Mouse (Mus musculus) R1 (cell line): ENCODE results near the gene Prokr1.

Experiments
- DNase-seq: peaks from one replicate; pipeline ENCODE4 v3.0.0-alpha.2; 2018; ENCODE audit warnings: low read depth, low spot score

Prokr1 gene

GRCm38 (mm10) chr6:87590394-87591281 is at the start of gene Prokr1:
Gene Prokr1, minus strand, starts transcription at chr6:87590743.
- DNase-seq, result peak; percentile 30

DNA sequence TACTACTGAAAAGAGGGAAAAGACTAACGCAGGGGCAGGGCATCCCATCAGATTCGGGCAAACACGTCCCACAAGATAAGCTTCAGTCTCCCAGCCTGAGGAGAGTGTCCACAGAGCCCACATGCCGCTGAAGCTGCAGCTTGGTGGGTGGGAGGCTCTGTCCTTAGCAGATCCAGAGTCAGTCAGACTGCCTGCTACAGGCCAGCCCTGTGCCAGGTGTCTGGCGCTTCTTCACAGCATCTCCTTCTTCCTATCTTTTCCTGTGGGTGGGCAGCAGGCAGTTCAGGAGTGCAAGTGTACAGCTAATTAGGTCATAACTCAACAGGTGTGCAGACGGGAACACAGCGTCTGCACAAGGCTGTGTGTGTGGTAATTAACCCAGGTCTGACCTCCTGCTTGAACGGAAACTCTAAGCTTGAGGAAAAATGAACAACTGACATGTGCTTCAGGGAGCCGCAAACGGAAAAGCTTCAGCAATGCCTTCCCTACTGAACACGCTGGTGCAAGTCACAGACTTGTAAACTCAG is 47.7 kb upstream of the Prokr1 start:
- no peak for DNase-seq

DNA sequence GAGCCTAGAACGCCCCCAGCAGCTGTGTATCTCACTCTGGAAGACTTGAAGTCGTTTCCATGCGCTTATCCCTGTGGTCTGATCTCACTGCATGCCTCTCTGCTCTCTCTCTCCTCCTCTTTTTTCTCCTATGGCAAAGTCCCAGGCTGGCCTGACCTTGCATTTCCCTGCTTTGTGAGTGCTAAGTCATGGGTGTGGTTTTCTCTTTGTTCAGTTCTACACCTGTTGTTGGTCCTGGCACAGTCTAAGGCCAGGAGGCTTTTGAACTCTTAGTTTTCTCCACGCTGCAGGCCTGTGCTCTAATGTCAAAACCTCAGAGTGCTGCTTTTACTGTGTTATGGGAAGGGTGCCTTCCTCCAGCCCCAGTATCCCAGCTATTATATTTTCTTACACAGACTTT is 41.6 kb upstream of the Prokr1 start:
- DNase-seq, result peak; percentile 72

DNA sequence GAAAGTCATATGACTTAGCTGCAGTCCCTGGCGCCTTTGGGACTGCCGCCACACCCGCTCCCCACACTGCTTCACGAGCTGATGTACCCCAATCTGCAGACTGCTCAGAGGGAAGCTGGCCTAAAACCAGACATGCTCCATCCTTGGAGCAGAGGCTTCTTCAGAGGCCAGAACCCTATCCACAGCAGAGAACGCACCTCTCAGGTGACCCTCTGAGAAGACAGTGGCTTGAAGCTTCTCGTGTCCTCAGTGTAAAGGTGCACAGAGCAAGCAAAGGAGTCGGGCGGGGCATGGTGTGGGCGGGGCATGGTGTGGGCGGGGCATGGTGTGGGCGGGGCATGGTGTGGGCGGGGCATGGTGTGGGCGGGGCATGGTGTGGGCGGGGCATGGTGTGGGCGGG is 38.4 kb upstream of the Prokr1 start:
- DNase-seq, result peak; percentile 58

DNA sequence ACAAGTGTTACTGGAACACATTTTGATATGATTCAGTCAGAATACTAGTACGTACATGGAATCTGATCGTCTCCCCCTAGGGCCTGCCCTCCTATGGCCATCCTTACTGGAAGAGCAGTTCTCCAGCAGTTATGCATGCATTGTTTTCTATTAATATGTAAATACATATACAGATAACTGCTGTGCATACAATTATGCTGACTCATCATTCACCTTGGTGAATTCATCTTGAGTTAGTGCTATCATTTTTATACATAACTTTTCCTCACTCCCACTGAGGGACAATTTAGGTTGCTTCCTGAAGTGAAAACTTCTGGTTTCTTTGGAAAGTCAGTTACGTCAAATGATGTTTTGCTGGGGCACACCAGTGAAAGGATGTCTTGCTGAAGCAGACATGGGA is 32.6 kb upstream of the Prokr1 start:
- DNase-seq, result no peak

DNA sequence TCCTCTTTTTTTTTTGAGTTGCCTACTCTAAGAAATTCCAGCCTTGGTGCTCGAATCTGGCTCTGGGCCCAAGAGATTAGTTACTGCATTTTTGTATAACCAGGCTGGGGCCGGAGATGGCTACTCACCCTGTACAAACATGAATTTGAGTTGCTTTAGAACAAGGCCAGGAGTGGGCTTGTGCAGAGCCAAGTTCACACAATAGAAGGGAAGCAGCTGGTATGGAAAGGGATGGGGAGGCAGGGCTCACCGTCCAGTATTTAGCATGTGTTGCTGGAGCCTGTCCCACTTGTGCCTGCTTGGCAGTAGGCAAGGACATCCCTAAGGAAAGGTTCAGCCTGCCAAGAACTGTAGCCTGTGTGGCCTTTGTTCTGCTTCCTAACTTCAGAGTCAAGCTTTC is 30.7 kb upstream of the Prokr1 start:
- DNase-seq, result no peak

DNA sequence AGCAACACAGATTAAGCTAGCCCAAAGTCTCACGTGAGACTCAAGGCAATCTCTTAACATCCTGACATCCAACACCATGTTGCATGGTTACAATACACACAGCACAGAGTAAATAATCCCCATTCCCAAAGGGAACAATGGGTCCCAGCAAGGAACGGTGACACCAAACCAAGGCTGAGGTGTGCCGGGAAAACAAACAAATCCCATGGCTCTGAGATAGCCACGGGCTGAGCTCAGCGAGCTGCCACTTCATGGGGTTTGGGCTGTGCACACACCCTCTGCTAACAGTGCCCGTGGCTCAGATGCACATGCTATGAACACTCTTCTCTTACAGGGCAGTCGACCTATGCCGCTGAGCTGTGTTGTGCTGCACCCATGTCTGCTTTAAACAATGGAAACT is 27.5 kb upstream of the Prokr1 start:
- no peak for DNase-seq

DNA sequence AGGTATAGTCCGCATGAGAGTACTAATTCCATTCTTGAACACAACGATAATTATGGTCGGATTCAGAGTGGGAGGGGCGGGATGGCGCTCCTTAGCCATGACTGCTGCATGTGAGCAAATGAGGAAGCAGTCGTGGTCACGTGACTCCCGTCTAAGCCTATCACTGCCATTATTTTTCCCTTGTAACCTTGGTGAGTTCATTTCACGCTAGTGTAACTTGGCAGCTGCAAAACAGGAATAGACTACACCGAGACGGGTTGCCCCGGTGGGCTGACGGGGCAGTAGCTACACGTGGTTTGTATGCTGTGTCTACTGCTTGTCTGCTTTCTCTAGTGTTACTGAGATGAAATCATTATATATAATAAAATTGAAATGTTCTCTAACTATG is 25.1 kb upstream of the Prokr1 start:
- DNase-seq, result peak; percentile 67

- peak; percentile 77 for DNase-seq
These were observed 24.5 kb upstream of the Prokr1 start for GRCm38 (mm10) chr6:87614794-87615695.

DNA sequence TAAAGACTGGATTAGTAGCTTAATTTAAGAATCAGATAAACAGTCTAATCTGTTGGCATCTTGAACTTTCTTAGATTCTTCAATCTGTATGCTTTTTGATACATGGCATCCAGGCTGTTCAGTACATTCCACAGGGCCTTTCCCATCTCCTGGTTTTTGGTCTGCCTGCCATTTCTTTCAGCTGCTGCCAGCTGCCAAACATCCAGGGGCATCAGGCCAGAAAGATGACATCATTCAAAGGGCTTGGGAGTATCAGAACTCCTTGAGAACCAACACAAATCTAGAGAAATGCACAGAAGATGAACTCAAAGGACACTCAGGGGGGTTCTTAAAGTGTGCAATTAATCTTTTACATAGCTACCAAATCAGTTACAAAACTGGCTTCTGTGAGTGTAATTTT is 9.3 kb upstream of the Prokr1 start:
- no peak for DNase-seq

GRCm38 (mm10) chr6:87597116-87597833 is 6.7 kb upstream of the Prokr1 start:
- DNase-seq, result no peak

DNA sequence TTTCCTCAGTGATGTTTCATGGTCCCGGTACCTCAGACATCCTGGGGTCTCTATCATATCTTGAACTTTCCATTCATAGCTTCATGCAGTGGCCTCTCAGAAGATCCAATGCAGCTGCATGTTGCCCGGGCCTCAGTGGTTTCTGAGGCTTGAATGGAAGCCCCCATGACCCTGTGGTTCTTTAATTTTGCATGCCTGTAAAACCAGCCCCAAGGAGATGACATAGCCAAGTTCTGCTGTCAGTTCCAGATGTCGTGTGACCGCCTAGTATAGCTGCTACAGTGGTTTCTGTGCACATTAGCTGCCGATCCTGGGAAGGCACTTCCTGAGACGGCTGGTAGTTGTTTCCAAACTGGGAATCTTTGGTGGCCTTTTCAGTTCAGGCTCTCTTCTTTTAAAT is 3.6 kb upstream of the Prokr1 start:
- DNase-seq, result no peak

DNA sequence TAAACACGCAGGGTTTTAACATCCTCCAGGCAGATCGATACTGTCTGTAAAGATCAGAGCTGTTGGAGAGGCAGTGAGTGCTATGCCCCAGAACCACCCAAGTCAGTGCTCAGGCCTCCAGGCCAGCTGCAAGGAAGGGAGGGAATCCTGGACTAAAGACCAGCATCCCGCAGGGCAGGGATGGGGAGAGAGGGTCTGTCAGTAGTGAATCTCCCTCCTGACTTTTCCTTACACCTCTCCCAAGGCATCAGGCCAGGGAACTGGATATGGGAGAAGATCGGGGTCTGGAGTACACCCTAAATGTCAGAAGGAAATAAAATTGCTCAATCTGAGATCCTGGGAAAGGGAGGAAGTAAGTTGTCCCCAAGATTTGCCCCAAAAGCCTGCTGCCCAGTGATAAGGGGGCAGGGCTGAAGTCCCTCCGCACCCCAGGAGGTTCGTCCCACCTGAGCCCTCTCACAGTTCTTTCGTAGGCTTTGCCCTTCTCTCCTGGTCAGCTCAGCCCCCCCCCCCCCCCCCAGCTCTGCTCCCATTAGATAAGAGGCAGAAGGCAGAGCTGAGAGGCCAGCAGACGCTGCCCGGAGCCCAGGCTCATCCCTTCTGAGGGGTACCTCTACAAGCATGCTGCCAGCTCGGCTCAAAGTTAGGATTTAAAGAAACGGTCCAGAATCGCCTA is 687 bp downstream of the Prokr1 start:
- no peak for DNase-seq

- no peak for DNase-seq
These were observed 6.6 kb downstream of the Prokr1 start for GRCm38 (mm10) chr6:87583991-87584390.

GRCm38 (mm10) chr6:87583183-87583611 is 7.3 kb downstream of the Prokr1 start:
- no peak for DNase-seq

DNA sequence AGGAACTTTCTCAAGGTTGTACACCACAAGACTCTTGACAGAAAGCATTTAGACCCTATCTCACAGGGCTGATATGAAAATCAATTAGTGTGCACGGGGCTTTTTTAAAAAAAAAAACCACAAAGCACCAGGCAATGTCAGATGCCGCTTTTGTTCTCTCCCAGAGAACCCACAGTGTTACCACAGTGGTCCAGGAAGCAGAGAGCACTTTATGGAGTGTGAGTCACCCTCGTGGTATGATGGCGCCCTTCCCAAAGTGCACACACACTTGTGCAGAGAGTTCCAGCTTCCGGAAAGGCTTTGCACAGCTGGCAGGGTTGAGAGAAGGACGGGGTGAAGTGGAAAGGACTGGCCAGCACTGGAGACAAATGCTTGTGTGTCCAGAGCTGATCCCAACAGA is 8.1 kb downstream of the Prokr1 start:
- DNase-seq, result no peak

DNA sequence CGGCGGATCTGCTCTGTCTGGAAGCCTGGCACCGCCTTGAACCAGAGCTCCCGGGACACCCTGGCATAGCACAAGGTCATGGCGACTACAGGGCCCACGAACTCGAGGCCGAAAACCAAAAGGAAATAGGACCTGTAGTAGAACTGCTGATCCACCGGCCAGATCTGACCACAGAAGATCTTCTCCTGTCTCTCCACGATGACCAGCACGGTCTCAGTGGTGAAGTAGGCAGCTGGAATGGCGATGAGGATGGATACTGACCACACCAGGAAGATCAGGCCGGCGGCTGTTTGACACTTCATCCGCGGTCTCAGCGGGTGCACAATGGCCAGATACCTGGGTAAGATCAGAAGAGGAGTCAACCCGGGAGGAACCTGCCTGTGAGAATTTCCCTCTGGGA is 9.0 kb downstream of the Prokr1 start:
- no peak for DNase-seq

DNA sequence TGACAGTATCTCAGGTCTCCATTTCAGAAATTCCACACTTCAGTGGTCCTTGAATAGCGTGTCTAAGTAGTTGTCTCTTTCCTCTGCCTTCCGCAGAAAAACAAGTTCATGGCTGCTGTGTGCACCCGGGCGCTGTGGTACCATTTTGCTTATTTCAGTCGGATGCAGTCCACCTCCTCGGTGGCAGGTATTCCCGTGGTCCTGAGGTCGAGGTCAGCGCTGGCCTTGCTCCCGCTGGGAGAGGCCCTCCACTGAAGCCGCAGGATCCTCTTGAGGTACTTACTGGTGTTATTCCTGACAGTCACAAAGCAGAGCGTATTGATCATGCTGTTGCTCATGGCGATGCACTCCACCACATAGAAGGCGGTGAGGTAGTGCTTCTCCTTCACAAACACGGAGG is 9.5 kb downstream of the Prokr1 start:
- no peak for DNase-seq

- no peak for DNase-seq
These were observed 12.3 kb downstream of the Prokr1 start for GRCm38 (mm10) chr6:87578247-87578646.

- DNase-seq, result no peak
These were observed 13.8 kb downstream of the Prokr1 start for GRCm38 (mm10) chr6:87576648-87577330.
